8 mouse cellular contexts compared by ENCODE assay signal in genomic region chr11:106715066-106715465, GRCm38 (mm10). TPM values are rescaled to one million over a fixed set of nuclear protein-coding genes. Genes with fewer than 3 reads are reported as not detected.
DNase-seq lines count a peak whose midpoint lies in the region; ATAC-seq lines count a peak whose summit lies in the region.

No protein-coding gene starts in this region.

- peak overlapping the region; percentile 10; the same call in 1 of the 2 replicates for H3K4me3 ChIP-seq in forebrain, embryonic 10.5 days
- H3K4me3 ChIP-seq in forebrain, embryonic 14.5 days (ENCODE audit: low read depth, low read length) = no peak overlapping the region
- peak overlapping the region; percentile 31 for H3K4me3 ChIP-seq in lung, embryonic 16.5 days (ENCODE audit: low read length)

- no peak for DNase-seq in forebrain, embryonic 10.5 days (ENCODE audit: extremely low spot score, low spot score)
- no peak for DNase-seq in forebrain, embryonic 14.5 days (ENCODE audit: low spot score)
- DNase-seq in heart, adult 11 months = peak; percentile 98
- peak; percentile 33 to 45 for DNase-seq in kidney, adult 8-10 months
- no peak for DNase-seq in cerebellum, adult 11-12 months
- DNase-seq in cerebellum, postnatal 36 days = no peak

- H3K27me3 ChIP-seq in forebrain, embryonic 10.5 days (ENCODE audit: poor library complexity, severe bottlenecking) = no peaks in the 10 kb centered on the region
- no peaks in the 10 kb centered on the region for H3K27me3 ChIP-seq in forebrain, embryonic 14.5 days (replicated peaks; ENCODE audit: control insufficient read depth, insufficient read depth, low read length)
- no peaks in the 10 kb centered on the region for H3K27me3 ChIP-seq in lung, embryonic 16.5 days (ENCODE audit: control insufficient read depth, insufficient read depth, low read depth, low read length)

- 75% methylated on average over 6 of the region's 6 CpGs for WGBS in forebrain, embryonic 10.5 days
- WGBS in forebrain, embryonic 14.5 days = 90% methylated on average over 6 of the region's 6 CpGs
- 69% methylated on average over 6 of the region's 6 CpGs for WGBS in lung, embryonic 16.5 days

- H3K9me3 ChIP-seq in forebrain, embryonic 10.5 days = no peaks in the 10 kb centered on the region
- no peaks in the 10 kb centered on the region for H3K9me3 ChIP-seq in forebrain, embryonic 14.5 days (replicated peaks; ENCODE audit: control insufficient read depth, low read length)
- no peaks in the 10 kb centered on the region for H3K9me3 ChIP-seq in lung, embryonic 16.5 days (ENCODE audit: control insufficient read depth, low read length)

- H3K4me2 ChIP-seq in forebrain, embryonic 14.5 days (ENCODE audit: low read length) = no peak overlapping the region
- H3K4me2 ChIP-seq in lung, embryonic 16.5 days (ENCODE audit: low read depth, low read length) = no peak overlapping the region

- no peaks in the 10 kb centered on the region for H3K36me3 ChIP-seq in forebrain, embryonic 10.5 days (replicated peaks)
- H3K36me3 ChIP-seq in forebrain, embryonic 14.5 days (ENCODE audit: control insufficient read depth, insufficient read depth, low read length) = no peaks in the 10 kb centered on the region
- H3K36me3 ChIP-seq in lung, embryonic 16.5 days (ENCODE audit: control insufficient read depth, insufficient read depth, low read length) = no peaks in the 10 kb centered on the region

- peak overlapping the region; percentile 36; the same call in 1 of the 2 replicates for H3K27ac ChIP-seq in forebrain, embryonic 10.5 days
- H3K27ac ChIP-seq in forebrain, embryonic 14.5 days (ENCODE audit: low read depth, low read length) = no peak overlapping the region
- peak overlapping the region; percentile 72 for H3K27ac ChIP-seq in lung, embryonic 16.5 days (ENCODE audit: low read length)

- H3K4me1 ChIP-seq in forebrain, embryonic 10.5 days = 0 out of 2 replicates have a peak, but pooled peaks cover 10% of the 10 kb centered on the region
- no peaks in the 10 kb centered on the region for H3K4me1 ChIP-seq in forebrain, embryonic 14.5 days (ENCODE audit: control insufficient read depth, insufficient read depth, low read length)
- no peaks in the 10 kb centered on the region for H3K4me1 ChIP-seq in lung, embryonic 16.5 days (replicated peaks; ENCODE audit: control insufficient read depth, insufficient read depth, low read length)

- no peak overlapping the region for H3K9ac ChIP-seq in forebrain, embryonic 14.5 days (ENCODE audit: low read length)
- H3K9ac ChIP-seq in lung, embryonic 16.5 days (ENCODE audit: low read length) = peak overlapping the region; percentile 40

- ATAC-seq in forebrain, embryonic 14.5 days = no peak
- ATAC-seq in lung, embryonic 16.5 days (ENCODE audit: low read depth) = peak; percentile 64
- no peak for ATAC-seq in monocyte, adult 5-6 weeks (replicated peaks; ENCODE audit: insufficient number of reproducible peaks, low FRiP score, low TSS enrichment, poor library complexity, severe bottlenecking)

RNA-seq across cellular contexts. Expression of gene Pecam1, which starts 35.4 kb away (rescaled TPM):
- polyA plus RNA-seq in forebrain, embryonic 10.5 days (2016; fragmentation: Nextera tagmentation; extraction: Ambion mirVana) = 16.0 and 16.9 TPM in 2 replicates
- polyA plus RNA-seq in forebrain, embryonic 14.5 days (2014; fragmentation: Nextera tagmentation; extraction: Ambion mirVana) = 15.0 and 16.8 TPM in 2 replicates
- polyA plus RNA-seq in lung, embryonic 16.5 days (2015; fragmentation: Nextera tagmentation; extraction: Ambion mirVana) = 140 and 151 TPM in 2 replicates
- total RNA-seq in monocyte, adult 5-6 weeks (2017) = 46.9 to 75.5 TPM (median 51.4 TPM) in 3 replicates

RNA-seq across cellular contexts. Expression of gene Milr1, which starts 36.0 kb away (rescaled TPM):
- 0.81 and 1.00 TPM in 2 replicates for polyA plus RNA-seq in forebrain, embryonic 10.5 days (2016; fragmentation: Nextera tagmentation; extraction: Ambion mirVana)
- 0.61 and 0.78 TPM in 2 replicates for polyA plus RNA-seq in forebrain, embryonic 14.5 days (2014; fragmentation: Nextera tagmentation; extraction: Ambion mirVana)
- 1.9 and 2.2 TPM in 2 replicates for polyA plus RNA-seq in lung, embryonic 16.5 days (2015; fragmentation: Nextera tagmentation; extraction: Ambion mirVana)
- total RNA-seq in monocyte, adult 5-6 weeks (2017) = 44.9 to 93.4 TPM (median 91.7 TPM) in 3 replicates

Comparison
In these comparisons a context has a peak if more than half of its experiments do, and no peak if none do; other contexts are left out.
1. DNase-seq: peak in heart, adult 11 months (single experiment) and kidney, adult 8-10 months (2 of 2); none in forebrain, embryonic 10.5 days (single experiment), forebrain, embryonic 14.5 days (single experiment), cerebellum, adult 11-12 months (single experiment) and cerebellum, postnatal 36 days (0 of 2).